Mouse (Mus musculus): ENCODE results near the gene Dpf2.

GRCm38 (mm10) chr19:5892735-5893134 is 20.1 kb downstream of the Dpf2 start:
- TF ChIP-seq CTCF (IDR thresholded peaks at IDR 0.05; ENCODE audit: low read depth) (no peak), EP300 (IDR thresholded peaks at IDR 0.05; ENCODE audit: low read depth) (no peak)
